Mouse (Mus musculus) forebrain, embryonic 10.5 days (tissue): ENCODE measurements at regions not wholly inside any gene's neighbourhood (a gene's known extent, or its start where the extent isn't known, plus 50 kb on each side); places are given as distances from the start of the nearest gene placed in this dataset.
A peak's percentile ranks its signal among the peaks of the same experiment; 100 is the strongest.

Experiments used
- DNase-seq: peaks from one replicate; pipeline ENCODE4 v3.0.0-alpha.2; 2017; ENCODE audit warnings: low spot score; ENCODE audit errors: extremely low spot score
- H3K27ac ChIP-seq: fragments of 300-500 bp; sonication (generic); 2 replicates; pipeline ENCODE4 v1.5.1; 2016; ENCODE audit warnings: mild to moderate bottlenecking
- H3K27me3 ChIP-seq: fragments of 300-500 bp; sonication (generic); 2 replicates; pipeline ENCODE4 v1.6.1; 2016; ENCODE audit warnings: mild to moderate bottlenecking; ENCODE audit not compliant: poor library complexity, severe bottlenecking
- H3K36me3 ChIP-seq: fragments of 300-500 bp; sonication (generic); replicated peaks from 2 replicates; pipeline ENCODE4 v1.6.1; 2016; ENCODE audit warnings: mild to moderate bottlenecking, moderate library complexity
- H3K4me1 ChIP-seq: fragments of 300-500 bp; sonication (generic); 2 replicates; pipeline ENCODE4 v1.6.1; 2016
- H3K4me3 ChIP-seq: fragments of 300-500 bp; sonication (generic); 2 replicates; pipeline ENCODE4 v1.5.1; 2016; ENCODE audit warnings: mild to moderate bottlenecking, moderate library complexity
- H3K9me3 ChIP-seq: fragments of 300-500 bp; sonication (generic); 2 replicates; pipeline ENCODE4 v1.6.1; 2016; ENCODE audit warnings: mild to moderate bottlenecking, moderate library complexity
- WGBS: fragments of 180-500 bp; shearing (Covaris S2); methylation state at CpG from one replicate; pipeline ENCODE4 v1.1.7; 2016; 5-methylcytosine and 5-hydroxymethylcytosine counted together

DNA sequence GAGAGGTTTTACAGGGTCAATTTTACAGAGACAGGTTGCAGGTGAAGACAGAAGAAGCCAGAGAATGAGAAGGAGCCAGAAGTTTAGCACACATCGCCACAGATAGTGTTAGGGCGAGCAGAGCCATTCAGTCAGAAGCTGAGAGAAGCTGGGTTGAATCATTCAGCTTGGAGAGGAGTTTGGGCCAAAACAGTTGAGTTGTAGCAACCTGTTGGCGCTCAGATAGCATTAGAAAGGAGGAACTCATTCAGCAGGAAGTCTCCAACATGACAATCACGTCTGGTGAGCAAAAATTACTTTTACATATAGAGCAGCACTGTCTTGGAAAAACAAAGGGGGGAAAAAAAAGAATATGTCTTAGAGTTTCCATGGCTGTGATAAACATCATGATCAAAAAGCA, 53.2 kb downstream of the Fam43a start:
- no peak for DNase-seq
- no peaks in the 10 kb centered on the region for H3K36me3 ChIP-seq
- WGBS: 82% methylated on average over 4 of the region's 4 CpGs
- H3K27ac ChIP-seq: no peak overlapping the region
- H3K9me3 ChIP-seq: peaks cover 3% of the 10 kb centered on the region; the same call in 1 of the 2 replicates
- H3K4me3 ChIP-seq: no peak overlapping the region
- H3K4me1 ChIP-seq: peaks cover 12% of the 10 kb centered on the region
- H3K27me3 ChIP-seq: no peaks in the 10 kb centered on the region

DNA sequence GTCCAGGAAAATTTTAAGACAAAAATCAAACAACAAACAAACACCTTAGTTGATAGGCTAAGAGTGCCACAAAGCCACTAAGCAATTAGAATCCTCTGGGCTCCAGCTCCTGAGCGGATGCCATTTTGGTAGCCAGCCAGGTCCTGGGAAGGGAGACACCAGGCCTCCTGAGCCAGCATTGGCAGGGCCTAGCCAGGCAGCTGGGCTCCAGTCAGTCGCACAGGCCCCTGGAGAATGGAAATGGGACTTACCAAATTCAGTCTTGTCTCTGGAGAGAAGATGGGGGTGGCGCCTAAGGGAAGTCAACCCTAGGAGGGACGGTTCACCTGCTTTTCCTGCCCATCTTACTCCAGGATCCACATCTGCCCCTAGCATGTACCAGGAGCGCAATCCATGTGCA, 54.3 kb downstream of the Fam43a start:
- Histone ChIP-seq H3K27me3 (no peaks in the 10 kb centered on the region), H3K4me3 (no peak overlapping the region), H3K36me3 (no peaks in the 10 kb centered on the region), H3K9me3 (peaks cover 3% of the 10 kb centered on the region; the same call in 1 of the 2 replicates), H3K4me1 (peaks cover 12% of the 10 kb centered on the region), H3K27ac (no peak overlapping the region)
- DNase-seq: no peak
- WGBS: 89% methylated on average over 5 of the region's 5 CpGs

DNA sequence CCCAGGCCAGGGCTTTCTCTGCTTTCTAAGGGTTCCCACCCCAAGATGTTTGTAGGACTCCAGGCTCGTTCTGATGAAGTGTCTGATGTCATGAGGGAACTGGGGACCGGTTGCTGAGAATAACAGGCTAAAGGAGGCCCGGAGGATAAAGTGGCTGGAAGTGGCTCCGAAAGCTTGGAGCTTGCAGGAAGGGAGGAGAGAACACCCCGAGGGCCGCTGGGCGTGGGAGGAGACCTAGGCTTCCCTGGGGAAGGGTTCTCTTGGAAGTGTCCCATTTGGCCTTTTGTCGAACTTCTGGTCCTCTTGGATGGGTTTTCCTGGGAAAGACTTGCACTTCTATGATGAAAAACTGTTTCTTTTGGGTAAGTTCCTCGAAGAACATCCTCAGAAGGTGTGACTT, 54.7 kb downstream of the Fam43a start:
- WGBS: 85% methylated on average over 9 of the region's 9 CpGs
- H3K9me3 ChIP-seq: peaks cover 3% of the 10 kb centered on the region; the same call in 1 of the 2 replicates

DNA sequence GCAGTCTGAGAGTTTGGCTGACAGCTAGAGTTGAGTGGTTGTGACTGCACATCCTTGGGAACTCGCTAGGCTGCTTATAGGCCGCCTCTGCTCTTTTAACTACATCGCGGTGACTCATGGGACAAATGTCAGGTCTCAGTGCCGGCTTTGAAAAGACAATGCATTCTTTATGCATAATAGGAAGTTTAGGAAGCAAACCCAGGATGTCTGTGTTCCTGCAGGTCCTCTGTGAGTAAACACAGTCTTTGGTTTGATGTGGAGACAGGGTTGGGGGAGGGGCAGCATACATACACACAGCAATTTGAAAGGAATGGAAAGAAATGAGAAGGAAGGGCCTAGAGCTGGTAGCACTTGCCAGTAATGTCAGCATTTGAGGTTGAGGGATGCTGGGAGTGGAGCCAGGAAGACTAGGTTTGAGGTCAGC, 56.3 kb downstream of the Fam43a start:
- H3K27me3 ChIP-seq: no peaks in the 10 kb centered on the region
- no peaks in the 10 kb centered on the region for H3K9me3 ChIP-seq
- H3K4me1 ChIP-seq: peaks cover 12% of the 10 kb centered on the region
- peak overlapping the region; percentile 56 for H3K27ac ChIP-seq
- H3K36me3 ChIP-seq: no peaks in the 10 kb centered on the region
- no peak overlapping the region for H3K4me3 ChIP-seq
- DNase-seq: no peak
- WGBS: 67% methylated on average over 5 of the region's 5 CpGs

More for the DNA sequence above, 54.7 kb downstream of the Fam43a start:
- Histone ChIP-seq H3K36me3 (no peaks in the 10 kb centered on the region), H3K27ac (no peak overlapping the region), H3K4me3 (no peak overlapping the region), H3K4me1 (peaks cover 12% of the 10 kb centered on the region), H3K27me3 (no peaks in the 10 kb centered on the region)
- DNase-seq: no peak

DNA sequence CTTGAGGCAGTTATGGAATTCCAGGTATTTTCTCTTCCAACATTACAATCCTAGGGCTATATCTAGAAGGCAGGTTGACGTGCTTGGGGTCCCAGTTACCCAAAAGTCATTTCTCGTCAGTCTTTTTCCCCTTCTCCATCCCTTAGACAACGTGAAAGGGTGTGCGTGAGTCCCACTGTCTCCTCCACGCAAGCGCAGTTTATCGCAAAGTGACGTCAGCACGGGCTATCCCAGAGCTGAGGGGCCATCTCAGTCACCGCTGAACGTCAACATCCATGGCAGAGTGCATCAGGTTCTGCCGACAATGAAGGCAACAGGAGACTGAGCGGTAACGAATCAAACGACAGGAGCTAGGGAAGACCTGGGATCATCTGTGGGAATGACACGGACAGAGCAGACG, 57.4 kb downstream of the Fam43a start:
- Histone ChIP-seq H3K27me3 (no peaks in the 10 kb centered on the region), H3K27ac (0 out of 2 replicates have a peak overlapping the region, but pooled peaks have one; percentile 15), H3K4me1 (peaks cover 23% of the 10 kb centered on the region), H3K36me3 (no peaks in the 10 kb centered on the region), H3K4me3 (no peak overlapping the region), H3K9me3 (no peaks in the 10 kb centered on the region)
- DNase-seq: no peak
- 92% methylated on average over 17 of the region's 17 CpGs for WGBS

DNA sequence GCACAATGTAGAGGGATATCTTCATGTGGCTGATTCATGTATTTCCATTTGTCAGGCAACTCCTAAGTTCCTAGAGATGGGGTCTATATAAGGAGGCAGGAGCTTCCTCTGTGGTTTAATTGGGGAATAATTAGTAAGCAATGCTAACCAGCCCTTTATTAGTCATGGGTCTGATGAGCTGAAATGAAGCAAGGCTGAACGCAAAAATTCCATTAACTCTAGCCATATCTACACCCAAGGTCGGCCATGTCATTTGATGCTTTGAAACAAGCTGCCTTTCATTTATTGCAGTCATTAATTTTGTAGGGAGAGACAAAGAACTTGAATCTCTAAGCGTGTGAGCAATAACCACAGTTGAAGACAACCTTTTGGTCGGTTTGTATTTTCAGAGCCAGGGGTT, 59.4 kb downstream of the Fam43a start:
- Histone ChIP-seq H3K27me3 (no peaks in the 10 kb centered on the region), H3K4me3 (no peak overlapping the region), H3K27ac (no peak overlapping the region), H3K4me1 (peaks cover 39% of the 10 kb centered on the region), H3K36me3 (no peaks in the 10 kb centered on the region), H3K9me3 (no peaks in the 10 kb centered on the region)
- DNase-seq: no peak
- WGBS: 89% methylated on average over 4 of the region's 4 CpGs

DNA sequence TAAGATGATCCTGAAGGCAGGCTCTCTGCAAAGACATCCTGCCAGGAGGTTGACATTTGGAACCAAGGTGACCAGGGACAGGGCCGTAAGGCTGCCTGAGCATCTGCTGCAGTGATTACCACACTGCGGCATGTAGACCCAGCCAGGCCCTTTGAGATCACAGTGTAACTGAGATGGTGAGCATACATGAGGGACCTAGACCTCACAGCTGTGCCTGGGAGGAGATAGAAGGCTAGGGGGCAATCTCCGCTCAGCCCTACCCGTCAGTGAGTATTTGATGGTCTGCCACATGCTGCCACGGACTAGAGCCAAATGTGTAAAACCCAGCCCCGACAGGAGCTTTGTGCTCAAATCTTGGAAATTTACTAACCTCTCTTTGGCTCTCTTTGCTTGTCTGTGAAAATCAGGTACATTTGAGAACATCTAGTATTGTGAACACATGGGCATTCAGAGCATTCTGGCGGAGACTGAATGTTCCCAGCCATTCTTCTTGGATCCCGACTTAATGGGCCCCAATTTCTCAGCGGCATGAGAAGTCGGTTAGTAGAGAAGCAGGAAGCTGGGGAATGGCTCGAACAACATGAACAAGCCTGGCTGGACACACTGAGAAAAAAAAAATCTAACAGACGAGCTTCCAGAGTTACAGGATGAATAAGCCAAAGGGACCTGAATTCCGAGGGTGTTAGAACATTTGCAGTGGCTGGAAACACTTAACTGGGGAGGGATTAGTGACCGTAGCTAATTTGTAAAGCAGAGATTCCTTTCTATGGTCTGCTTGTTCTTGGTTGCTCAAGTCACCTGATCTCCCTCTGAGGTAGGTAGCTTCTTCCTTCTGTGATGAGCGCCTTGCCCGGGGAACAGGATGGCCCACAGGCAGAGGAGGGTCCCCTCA, 61.8 kb downstream of the Fam43a start:
- peaks cover 35% of the 10 kb centered on the region for H3K4me1 ChIP-seq
- H3K4me3 ChIP-seq: no peak overlapping the region
- H3K9me3 ChIP-seq: no peaks in the 10 kb centered on the region
- H3K27me3 ChIP-seq: no peaks in the 10 kb centered on the region
- no peaks in the 10 kb centered on the region for H3K36me3 ChIP-seq
- peak overlapping the region; percentile 41 for H3K27ac ChIP-seq
- WGBS: 70% methylated on average over 16 of the region's 16 CpGs
- no peak for DNase-seq

DNA sequence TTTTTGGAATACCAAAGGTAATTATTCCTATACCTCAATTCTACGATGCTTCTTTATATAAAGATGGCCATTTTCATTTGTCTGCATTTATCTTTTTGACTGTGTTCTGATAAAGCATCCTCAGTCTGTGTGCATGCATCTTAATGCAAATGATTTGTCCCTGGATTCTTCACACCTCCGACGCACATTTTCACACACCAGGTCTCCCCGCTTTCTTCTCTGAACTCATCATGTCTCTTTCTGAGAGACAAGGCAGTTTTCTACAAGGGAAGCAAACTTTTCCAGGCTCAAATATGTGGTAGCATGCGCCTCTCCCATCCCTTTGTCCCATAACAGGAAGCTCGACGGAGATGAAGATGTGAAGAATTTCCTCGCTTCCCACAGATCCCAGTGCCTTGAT, 63.5 kb downstream of the Fam43a start:
- H3K27ac ChIP-seq: no peak overlapping the region

DNA sequence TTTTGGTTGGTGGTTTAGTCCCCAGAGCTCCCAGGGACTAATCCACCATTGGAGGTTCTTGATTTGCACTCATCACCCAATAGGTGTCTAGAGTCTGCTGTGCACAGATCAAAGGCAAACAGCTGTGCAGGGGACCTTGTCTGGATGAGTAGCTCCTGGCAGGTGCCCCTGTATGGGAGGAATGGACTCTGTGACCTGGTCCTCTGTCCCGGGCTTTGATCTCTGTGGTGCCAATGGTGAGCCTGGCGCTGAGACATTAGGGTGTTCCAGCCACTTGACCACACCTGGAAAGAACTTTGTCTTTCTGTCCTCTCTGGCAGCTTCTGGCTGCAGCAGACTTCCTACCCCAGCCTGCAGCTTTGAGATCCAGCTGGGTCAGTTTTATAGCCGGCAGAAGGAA, 64.4 kb downstream of the Fam43a start:
- Histone ChIP-seq H3K4me3 (no peak overlapping the region), H3K36me3 (no peaks in the 10 kb centered on the region), H3K27me3 (no peaks in the 10 kb centered on the region), H3K27ac (no peak overlapping the region), H3K4me1 (peaks cover 33% of the 10 kb centered on the region), H3K9me3 (no peaks in the 10 kb centered on the region)
- 91% methylated on average over 3 of the region's 3 CpGs for WGBS
- no peak for DNase-seq

More for the DNA sequence above, 63.5 kb downstream of the Fam43a start:
- H3K36me3 ChIP-seq: no peaks in the 10 kb centered on the region
- H3K9me3 ChIP-seq: no peaks in the 10 kb centered on the region
- DNase-seq: no peak
- no peak overlapping the region for H3K4me3 ChIP-seq
- 83% methylated on average over 8 of the region's 8 CpGs for WGBS
- no peaks in the 10 kb centered on the region for H3K27me3 ChIP-seq
- H3K4me1 ChIP-seq: peaks cover 33% of the 10 kb centered on the region

DNA sequence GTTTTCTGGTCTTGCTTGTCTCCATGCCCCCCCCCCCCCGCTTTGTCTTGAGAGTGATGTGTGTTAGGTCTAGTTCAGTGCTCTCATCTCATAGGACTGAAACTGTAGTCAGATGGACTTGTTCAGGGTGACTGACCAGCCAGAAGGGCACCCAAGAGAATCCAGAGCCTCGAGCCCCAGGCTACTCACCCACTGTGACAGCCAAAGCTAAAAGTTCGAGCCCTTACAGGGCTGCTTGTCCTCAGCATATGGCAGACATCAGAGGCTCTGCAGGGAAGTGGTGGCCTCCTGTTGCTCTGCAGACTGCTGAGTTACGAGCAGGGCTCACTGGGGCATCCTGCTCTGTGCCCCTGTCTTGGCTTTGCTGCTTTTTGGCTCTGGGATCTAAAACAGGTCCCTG, 64.9 kb downstream of the Fam43a start:
- DNase-seq: no peak
- Histone ChIP-seq H3K9me3 (no peaks in the 10 kb centered on the region), H3K27ac (peak overlapping the region; percentile 56; the same call in 1 of the 2 replicates), H3K27me3 (no peaks in the 10 kb centered on the region), H3K4me1 (peaks cover 33% of the 10 kb centered on the region), H3K4me3 (no peak overlapping the region), H3K36me3 (no peaks in the 10 kb centered on the region)
- 66% methylated on average over 4 of the region's 4 CpGs for WGBS

DNA sequence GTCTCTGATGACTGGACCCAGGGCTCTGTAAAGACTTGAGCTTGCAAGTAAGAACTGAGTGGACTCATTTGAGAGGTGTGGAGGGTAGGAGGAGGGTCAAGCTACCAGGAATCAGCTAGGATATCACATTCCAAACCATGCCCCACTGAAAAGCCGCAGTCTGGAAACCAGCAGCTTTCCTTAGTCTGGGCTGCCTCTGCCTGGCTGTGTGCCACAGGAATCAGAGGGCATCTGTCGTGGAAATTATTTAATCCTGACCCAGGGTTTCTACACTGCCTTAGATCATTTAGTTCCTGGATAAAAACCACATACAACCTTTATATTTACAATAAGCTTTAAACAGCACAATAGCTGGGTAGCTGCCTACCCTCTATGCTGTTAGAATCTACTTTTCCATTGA, 66.4 kb downstream of the Fam43a start:
- H3K36me3 ChIP-seq: no peaks in the 10 kb centered on the region
- H3K27me3 ChIP-seq: no peaks in the 10 kb centered on the region
- 88% methylated on average over 2 of the region's 2 CpGs for WGBS
- H3K9me3 ChIP-seq: no peaks in the 10 kb centered on the region
- H3K27ac ChIP-seq: no peak overlapping the region
- no peak overlapping the region for H3K4me3 ChIP-seq
- peaks cover 33% of the 10 kb centered on the region for H3K4me1 ChIP-seq
- DNase-seq: no peak

DNA sequence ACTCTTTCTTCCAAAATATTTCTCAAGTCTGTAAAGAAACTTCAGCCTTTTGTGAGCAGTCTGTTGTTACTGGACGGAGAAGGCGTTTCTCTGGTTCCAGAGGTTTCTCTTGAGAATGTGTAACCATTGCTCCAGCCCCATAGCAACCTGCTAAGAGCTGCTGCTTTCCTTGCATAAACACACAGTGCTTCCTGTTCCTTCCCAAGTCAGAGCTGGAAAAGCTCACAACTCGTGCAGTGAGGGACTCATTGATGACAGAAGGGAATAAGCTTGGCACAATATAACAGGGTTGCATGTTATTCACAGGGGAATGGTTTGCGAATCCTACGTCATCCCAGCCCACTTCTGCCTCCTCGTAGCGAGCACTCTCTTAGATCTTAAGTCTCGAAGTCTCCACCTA, 70.4 kb downstream of the Fam43a start:
- WGBS: 86% methylated on average over 8 of the region's 8 CpGs

DNA sequence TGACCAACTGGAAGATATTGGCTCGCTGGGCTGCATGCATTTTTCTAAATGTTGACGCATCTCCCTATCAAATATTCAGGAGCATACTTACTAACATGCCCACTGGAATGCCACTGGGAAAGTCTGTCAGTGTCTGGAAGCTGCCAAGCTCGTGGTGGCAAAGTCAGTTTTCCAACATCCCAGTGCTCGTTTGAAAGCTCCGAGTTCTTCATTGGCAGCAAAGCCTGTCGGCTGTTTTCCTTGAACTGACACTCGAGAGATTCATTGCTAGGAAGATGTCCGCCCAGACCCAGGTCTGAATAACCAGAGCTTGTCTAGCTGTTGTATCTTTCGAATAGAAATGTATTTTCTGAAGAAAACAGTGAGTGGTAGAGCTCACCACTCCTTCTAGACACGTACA, 72.1 kb downstream of the Fam43a start:
- 0 out of 2 replicates have a peak, but pooled peaks cover 3% of the 10 kb centered on the region for H3K4me1 ChIP-seq
- H3K9me3 ChIP-seq: no peaks in the 10 kb centered on the region
- DNase-seq: no peak
- H3K36me3 ChIP-seq: no peaks in the 10 kb centered on the region
- H3K27ac ChIP-seq: no peak overlapping the region
- no peak overlapping the region for H3K4me3 ChIP-seq
- 89% methylated on average over 10 of the region's 10 CpGs for WGBS
- no peaks in the 10 kb centered on the region for H3K27me3 ChIP-seq

More for the DNA sequence above, 70.4 kb downstream of the Fam43a start:
- no peak for DNase-seq
- Histone ChIP-seq H3K27me3 (no peaks in the 10 kb centered on the region), H3K4me1 (peaks cover 6% of the 10 kb centered on the region; the same call in 1 of the 2 replicates), H3K36me3 (no peaks in the 10 kb centered on the region), H3K4me3 (no peak overlapping the region), H3K9me3 (no peaks in the 10 kb centered on the region), H3K27ac (no peak overlapping the region)
